Mouse (Mus musculus): Measurements from ENCODE around the gene Pla2g2f.

The Pla2g2f gene

GRCm38 (mm10) chr4:138757416-138757815 lies at the start of gene Pla2g2f:
TSS of gene Pla2g2f (minus strand) at chr4:138757626.
- no peak for DNase-seq

- DNase-seq, result no peak
These were observed 49.6 kb upstream of the Pla2g2f start for GRCm38 (mm10) chr4:138806920-138807541.

- DNase-seq, result no peak
These were observed 48.7 kb upstream of the Pla2g2f start for GRCm38 (mm10) chr4:138806160-138806559.

GRCm38 (mm10) chr4:138805248-138805647 lies 47.8 kb upstream of the Pla2g2f start:
- no peak for DNase-seq

GRCm38 (mm10) chr4:138802917-138803316 lies 45.5 kb upstream of the Pla2g2f start:
- no peak for DNase-seq

- DNase-seq, result no peak
These were observed 44.2 kb upstream of the Pla2g2f start for GRCm38 (mm10) chr4:138801631-138802030.

GRCm38 (mm10) chr4:138800134-138800744 lies 42.8 kb upstream of the Pla2g2f start:
- no peak for DNase-seq

GRCm38 (mm10) chr4:138797217-138797570 lies 39.8 kb upstream of the Pla2g2f start:
- DNase-seq, result no peak

GRCm38 (mm10) chr4:138796513-138797216 lies 39.2 kb upstream of the Pla2g2f start:
- no peak for DNase-seq

- DNase-seq, result no peak
These were observed 36.9 kb upstream of the Pla2g2f start for GRCm38 (mm10) chr4:138794344-138794743.

GRCm38 (mm10) chr4:138793276-138793675 lies 35.9 kb upstream of the Pla2g2f start:
- peak; percentile 9 for DNase-seq

- DNase-seq, result no peak
These were observed 35.2 kb upstream of the Pla2g2f start for GRCm38 (mm10) chr4:138792599-138792998.

GRCm38 (mm10) chr4:138791452-138791851 lies 34.0 kb upstream of the Pla2g2f start:
- DNase-seq, result no peak

GRCm38 (mm10) chr4:138788381-138788780 lies 31.0 kb upstream of the Pla2g2f start:
- DNase-seq, result no peak

GRCm38 (mm10) chr4:138786141-138786540 lies 28.7 kb upstream of the Pla2g2f start:
- DNase-seq, result no peak

GRCm38 (mm10) chr4:138785721-138786120 lies 28.3 kb upstream of the Pla2g2f start:
- no peak for DNase-seq

- DNase-seq, result no peak
These were observed 24.7 kb upstream of the Pla2g2f start for GRCm38 (mm10) chr4:138782098-138782497.

- no peak for DNase-seq
These were observed 22.9 kb upstream of the Pla2g2f start for GRCm38 (mm10) chr4:138780300-138780699.

- DNase-seq, result no peak
These were observed 20.3 kb upstream of the Pla2g2f start for GRCm38 (mm10) chr4:138777417-138778407.

- no peak for DNase-seq
These were observed 18.0 kb upstream of the Pla2g2f start, which contains the start of gene Pla2g2d for GRCm38 (mm10) chr4:138775435-138775834. TSS of gene Pla2g2d (plus strand) at chr4:138775735.

- no peak for DNase-seq
These were observed 15.0 kb upstream of the Pla2g2f start for GRCm38 (mm10) chr4:138772386-138772785.

GRCm38 (mm10) chr4:138771970-138772369 lies 14.5 kb upstream of the Pla2g2f start:
- DNase-seq, result no peak

GRCm38 (mm10) chr4:138762266-138762665 lies 4.8 kb upstream of the Pla2g2f start:
- DNase-seq, result no peak

All from cerebellum, adult 11-12 months (tissue).